Mouse (Mus musculus) adrenal gland, adult 2 months (tissue): ENCODE measurements around the gene Gripap1. TPM values are rescaled to one million over a fixed set of nuclear protein-coding genes. Genes with fewer than 3 reads are reported as not detected.
"Not testable (repeated sequence)": the region's sequence is repeated elsewhere in the genome, so short reads cannot be mapped to it uniquely, and the experiment has no call there.

Experiments used
- DNase-seq: peaks from one replicate; pipeline ENCODE4 v3.0.0; 2021
- long read RNA-seq: library from polyadenylated mRNA; stranded (forward); transcript quantifications from one replicate; pipeline ENCODE4 v2.0.0, GENCODE M21; 2021
- polyA plus RNA-seq: library from polyadenylated mRNA; depleted of rRNA; stranded (reverse); fragments of >200 nt; gene quantifications from 2 replicates; pipeline ENCODE4 v1.2.3, GENCODE M21; 2012; rRNA removed
- total RNA-seq, 2 experiments: library from RNA; stranded (reverse); gene quantifications; 2 replicates each; pipeline ENCODE4 v1.2.3; 2021

Gene Gripap1
- total RNA-seq (10 to 100 TPM; 44.7 to 47.8 TPM), polyA plus RNA-seq (18.3 and 19.5 TPM in 2 replicates)
- long read RNA-seq, transcript Gripap1-201 (25 exons, 3,156 nt), result major isoform, 26 of 44 reads
- long read RNA-seq, partial matches to known transcripts, result 6 of 44 reads
- long read RNA-seq, other reads (novel, unspliced or antisense), result 10 of 44 reads

DNA sequence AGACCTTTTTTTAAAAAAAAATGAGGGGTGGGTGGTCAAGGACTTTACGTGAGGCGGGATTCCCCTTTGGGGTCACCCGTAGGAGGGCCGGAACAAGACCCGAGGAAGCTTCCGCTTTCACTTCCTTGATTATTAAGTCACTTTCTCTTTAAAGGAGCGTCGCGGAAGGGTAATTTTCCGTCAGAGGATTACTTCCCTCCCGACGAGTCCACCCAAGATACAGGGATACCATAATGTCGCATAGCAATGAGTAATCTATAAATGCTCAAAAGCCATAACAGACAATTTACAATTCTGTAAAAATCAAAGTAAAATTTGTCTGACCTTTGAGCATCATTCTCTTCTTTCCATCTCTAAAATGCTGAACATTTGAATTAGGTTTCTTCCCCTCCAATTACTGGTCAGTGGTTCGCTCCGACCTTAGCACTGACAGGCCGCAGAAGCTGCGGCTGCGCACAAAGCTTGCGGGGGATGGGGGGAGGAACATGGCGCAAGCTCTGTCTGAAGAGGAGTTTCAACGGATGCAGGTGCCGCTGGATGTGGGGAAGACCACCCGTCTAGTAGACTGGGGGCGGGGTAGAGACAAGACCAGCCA is at the start of gene Gripap1:
Gene Gripap1 (plus strand): TSS at position 224 of the 595 bp plus-strand sequence.
- peak; percentile 84 for DNase-seq

DNA sequence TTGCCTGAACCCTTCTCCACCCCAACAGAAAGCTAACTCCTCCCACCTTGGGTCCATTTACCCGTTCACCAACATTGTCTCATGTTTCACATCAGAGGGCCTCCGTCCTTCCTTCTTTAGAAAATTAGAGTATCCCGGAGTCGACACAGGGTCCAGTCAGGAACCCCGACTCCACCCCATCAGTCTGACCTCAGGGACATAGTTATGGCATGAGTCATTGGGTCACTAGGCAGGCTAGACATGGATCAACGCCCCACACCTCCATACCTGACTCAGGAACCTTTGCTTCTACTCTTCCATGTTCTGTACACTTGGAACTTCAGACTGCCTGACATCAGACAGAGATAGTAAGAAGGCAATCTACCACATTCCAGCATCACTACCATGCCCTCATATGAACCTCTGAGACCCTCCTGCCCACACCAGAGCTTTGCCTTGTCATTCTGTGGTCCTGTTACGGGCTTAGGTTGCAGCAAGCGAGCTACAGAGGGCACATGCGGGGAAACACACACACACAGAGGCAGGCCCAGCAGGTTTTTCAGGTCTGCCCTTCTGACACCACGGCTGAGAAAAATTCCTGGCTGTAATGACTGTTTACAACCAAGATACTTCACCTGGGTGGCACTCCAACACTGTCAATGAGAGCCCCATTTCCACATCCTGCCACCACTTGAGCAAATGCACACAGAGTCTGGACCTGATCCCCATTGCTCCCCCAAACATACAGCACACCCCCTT is 49.3 kb upstream of the Gripap1 start:
- DNase-seq, result no peak

- no peak for DNase-seq
Observed at GRCm38 (mm10) chrX:7741103-7741502, 48.5 kb upstream of the Gripap1 start.

GRCm38 (mm10) chrX:7743470-7743869 is 46.1 kb upstream of the Gripap1 start:
- no peak for DNase-seq

- no peak for DNase-seq
Observed at GRCm38 (mm10) chrX:7744940-7745339, 44.6 kb upstream of the Gripap1 start.

DNA sequence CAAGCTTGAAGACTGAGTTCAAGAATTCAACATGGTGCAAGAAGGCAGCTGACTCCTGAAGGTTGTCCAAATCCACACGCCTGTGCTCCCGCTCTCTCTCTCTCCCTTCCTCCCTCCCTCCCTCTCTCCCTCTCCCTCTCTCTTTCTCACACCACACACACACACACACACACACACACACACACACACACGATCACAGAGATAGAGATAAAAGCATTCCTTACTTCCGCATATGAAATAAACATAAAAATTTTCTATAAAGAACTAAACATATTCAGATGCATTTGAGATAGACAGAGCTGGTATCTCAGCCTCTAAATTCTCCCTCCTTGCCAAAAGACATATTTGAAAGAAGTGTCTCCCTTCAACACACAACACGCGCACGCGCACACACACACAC is 44.1 kb upstream of the Gripap1 start:
- no peak for DNase-seq

- DNase-seq, result peak; percentile 79
Observed at GRCm38 (mm10) chrX:7750432-7751116, 39.0 kb upstream of the Gripap1 start, which contains the start of gene Ccdc120. Gene Ccdc120, minus strand, starts transcription at chrX:7750905.

GRCm38 (mm10) chrX:7753627-7754026 is 35.9 kb upstream of the Gripap1 start:
- DNase-seq, result not testable (repeated sequence)

GRCm38 (mm10) chrX:7762137-7762920 is 27.2 kb upstream of the Gripap1 start, which contains the start of gene Tfe3:
Gene Tfe3, plus strand, starts transcription at chrX:7762560.
- peak; percentile 95 for DNase-seq

- no peak for DNase-seq
Observed at GRCm38 (mm10) chrX:7762921-7763197, 26.7 kb upstream of the Gripap1 start.

DNA sequence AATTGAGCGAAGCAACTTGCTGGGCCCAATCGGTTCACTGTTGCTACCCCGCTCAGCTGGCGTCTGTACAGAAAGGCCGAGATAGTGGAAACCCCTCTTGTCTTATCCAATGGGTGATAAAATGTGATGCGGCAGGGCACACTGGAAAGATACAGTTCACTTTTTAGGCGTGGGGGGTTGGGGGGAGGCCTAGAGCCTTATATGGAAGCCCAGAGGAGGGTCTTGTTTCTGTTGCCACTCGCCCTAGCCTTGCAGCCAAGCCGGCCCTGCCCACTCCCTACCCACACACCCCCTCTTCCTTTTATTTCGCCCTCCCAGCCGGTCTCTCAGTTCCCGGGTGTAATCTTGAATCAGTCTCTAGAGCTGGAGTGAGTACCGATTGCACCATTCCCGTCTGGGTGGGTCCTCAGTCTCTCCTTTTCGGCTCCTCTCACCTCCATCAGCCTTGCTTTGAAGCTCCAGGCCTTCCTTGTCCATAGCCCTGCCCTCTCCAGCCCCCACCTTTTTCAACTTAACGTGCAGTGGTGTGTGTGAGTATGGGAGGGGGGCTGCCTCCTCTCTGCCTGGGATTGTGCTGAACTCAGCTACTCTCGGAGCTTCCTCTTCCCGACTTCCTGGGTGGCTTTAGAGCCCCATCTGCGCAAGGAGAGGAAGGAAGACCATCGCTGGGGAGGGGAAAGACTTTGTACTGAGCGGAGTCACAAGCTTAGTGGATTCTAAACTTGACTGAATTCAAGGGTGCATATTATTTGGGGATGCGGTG is 25.8 kb upstream of the Gripap1 start:
- DNase-seq, result peak; percentile 64

DNA sequence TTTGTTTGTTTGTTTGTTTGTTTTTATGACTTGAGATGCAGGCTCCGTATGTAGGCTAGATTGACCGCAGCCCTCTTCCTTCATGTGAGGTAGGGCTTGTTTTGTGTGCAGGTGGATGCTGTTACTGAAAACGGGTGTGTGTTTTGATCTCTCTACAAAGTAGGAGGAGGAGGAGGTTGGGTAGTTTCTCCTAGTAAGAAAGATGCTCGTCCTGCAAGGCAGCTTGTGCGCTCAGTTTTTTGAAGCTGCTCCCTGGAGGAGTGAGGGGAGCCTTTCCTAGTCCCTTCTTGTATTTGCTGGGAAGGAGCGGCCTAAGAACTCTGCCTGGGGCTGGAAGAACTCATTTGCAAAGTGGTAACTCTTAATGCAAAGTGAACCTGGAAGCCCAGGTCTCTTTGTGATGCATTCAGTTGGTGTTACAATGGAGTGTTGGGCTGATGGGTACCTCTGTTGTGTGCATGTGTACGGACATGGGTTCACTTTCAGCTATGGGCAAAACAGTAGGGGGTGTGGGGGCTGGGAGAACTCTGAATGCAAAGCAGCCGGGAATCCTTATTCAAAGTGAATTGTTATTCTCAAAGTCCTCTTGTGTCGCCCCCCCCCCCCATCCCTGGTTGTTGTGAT is 24.8 kb upstream of the Gripap1 start:
- no peak for DNase-seq

- peak; percentile 17 for DNase-seq
Observed at GRCm38 (mm10) chrX:7765281-7765670, 24.3 kb upstream of the Gripap1 start.

DNA sequence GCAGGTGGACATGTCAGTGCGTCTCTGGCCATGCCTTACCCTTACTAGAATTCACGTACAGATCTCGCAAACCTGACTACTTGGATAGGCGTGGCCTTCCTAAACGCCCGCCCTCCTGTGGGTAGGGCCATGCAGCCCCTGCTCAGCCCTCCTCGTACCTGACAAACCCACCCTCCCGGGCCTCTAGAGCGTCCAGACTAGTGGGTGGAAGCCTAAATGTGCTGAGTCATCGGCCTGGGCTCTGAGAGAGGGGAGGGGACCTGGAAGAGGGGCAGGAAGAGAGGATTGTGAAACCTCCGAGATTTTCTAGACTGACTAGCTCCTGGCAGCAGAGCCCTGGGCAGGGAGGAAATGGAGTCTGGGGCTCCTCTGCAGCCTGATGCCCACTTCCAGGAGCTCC is 23.8 kb upstream of the Gripap1 start:
- DNase-seq, result peak; percentile 76

DNA sequence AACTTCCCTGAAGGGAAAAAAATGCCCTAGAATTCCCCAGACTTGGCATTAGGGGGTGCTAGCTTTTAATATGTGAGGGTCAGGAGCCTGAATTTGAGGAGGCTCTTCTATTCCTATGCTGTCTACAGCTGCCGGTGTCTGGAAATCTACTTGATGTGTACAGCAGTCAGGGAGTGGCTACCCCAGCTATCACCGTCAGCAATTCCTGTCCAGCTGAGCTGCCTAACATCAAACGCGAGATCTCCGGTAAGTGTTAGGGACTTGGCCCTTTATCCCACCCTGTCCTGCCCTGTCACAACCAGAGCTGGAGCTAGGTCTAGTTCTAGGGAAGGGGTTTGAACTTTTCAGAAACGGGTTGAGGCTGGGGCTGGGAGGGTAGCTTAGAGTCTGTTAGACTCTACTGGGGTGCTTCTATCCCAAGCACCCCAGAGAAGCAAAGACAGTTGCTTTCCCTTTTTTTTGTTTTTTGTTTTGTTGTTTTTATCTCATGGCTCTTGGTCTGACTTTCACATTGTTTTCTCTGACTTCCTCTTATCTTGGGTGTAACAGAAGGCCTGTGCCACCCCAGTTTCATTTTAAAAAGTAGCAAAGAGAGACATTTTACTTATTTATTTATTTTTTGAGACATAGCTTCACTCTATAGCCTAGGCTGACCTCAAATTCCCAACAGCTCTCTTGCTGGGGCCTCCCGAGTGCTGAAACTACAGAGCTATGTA is 20.1 kb upstream of the Gripap1 start:
- no peak for DNase-seq

DNA sequence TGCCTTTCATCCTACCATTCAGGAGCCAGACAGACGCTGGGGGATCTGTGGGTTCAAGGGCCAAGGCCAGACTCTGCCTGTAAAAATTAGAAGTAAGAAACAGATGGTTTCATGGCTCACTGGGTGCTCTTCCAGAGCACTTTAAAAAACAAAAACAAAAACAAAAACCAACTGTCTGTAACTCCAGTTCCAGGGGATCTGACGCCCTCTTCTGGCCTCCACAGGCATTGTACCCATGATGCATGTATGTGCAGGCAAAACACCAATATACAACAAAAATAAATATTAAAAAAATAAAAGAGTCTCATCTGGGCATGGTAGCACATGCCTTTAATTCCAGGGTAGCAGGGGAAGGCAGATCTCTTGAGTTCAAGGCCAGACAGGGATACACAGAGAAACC is 16.8 kb upstream of the Gripap1 start:
- DNase-seq, result no peak

- no peak for DNase-seq
Observed at GRCm38 (mm10) chrX:7775501-7776205, 13.9 kb upstream of the Gripap1 start.

GRCm38 (mm10) chrX:7776329-7777082 is 13.1 kb upstream of the Gripap1 start:
- DNase-seq, result peak; percentile 57
